Mouse (Mus musculus) lung, postnatal 0 days (tissue): Measurements from ENCODE around the gene Cab39l.

Experiments used
- CTCF ChIP-seq: IDR thresholded peaks from 2 replicates; pipeline ENCODE4 v1.5.1; 2016; ENCODE audit warnings: antibody characterized with exemption, mild to moderate bottlenecking
- EP300 ChIP-seq: IDR thresholded peaks from 2 replicates; pipeline ENCODE4 v1.6.1; 2016; ENCODE audit warnings: antibody characterized with exemption, mild to moderate bottlenecking, control low read depth

DNA sequence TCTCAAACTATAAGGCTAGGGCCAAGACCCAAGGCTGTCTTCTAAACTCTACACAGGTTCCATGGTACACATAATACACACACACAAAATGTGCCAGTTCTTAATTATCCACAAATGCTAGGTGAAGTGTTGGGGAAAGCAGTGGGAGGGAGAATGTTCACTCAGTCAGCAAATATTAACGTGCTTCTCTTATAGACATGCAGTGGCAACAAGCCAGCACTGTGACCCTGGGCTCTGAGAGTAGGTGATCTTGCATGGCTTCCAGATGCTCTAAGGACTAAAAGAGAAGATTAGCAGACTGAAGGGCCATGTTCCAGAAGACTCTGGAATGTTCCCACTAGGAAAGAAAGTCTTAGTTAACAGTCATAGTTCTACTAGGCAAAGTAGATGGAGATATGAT is 90.0 kb downstream of the Cab39l start:
- TF ChIP-seq CTCF, result no peak
- TF ChIP-seq EP300, result no peak
